19 mouse cellular contexts compared by ENCODE assay signal in genomic region chr17:90990747-90991146, GRCm38 (mm10).
"Had no signal": no experiment of that assay in that cellular context is flagged by ENCODE, and none has a peak within 500 bp of the region (broad histone marks: within the 10 kb centered on the region; RNA-seq: fewer than 3 reads in every experiment).

No protein-coding gene starts in this region.

- H3K4me1 ChIP-seq: limb, embryonic 12.5 days; limb, embryonic 15.5 days; lung, embryonic 15.5 days; stomach, embryonic 15.5 days had no signal

- H3K27me3 ChIP-seq: limb, embryonic 12.5 days; limb, embryonic 15.5 days; lung, embryonic 15.5 days; midbrain, embryonic 13.5 days; neural tube, embryonic 13.5 days; stomach, embryonic 15.5 days had no signal

- H3K36me3 ChIP-seq: limb, embryonic 12.5 days; limb, embryonic 15.5 days; lung, embryonic 15.5 days; midbrain, embryonic 13.5 days; neural tube, embryonic 13.5 days; stomach, embryonic 15.5 days had no signal

- H3K4me3 ChIP-seq: limb, embryonic 12.5 days; limb, embryonic 15.5 days; lung, embryonic 15.5 days; midbrain, embryonic 13.5 days; myocyte; neural tube, embryonic 13.5 days; stomach, embryonic 15.5 days had no signal

- DNase-seq: kidney, adult 18-20 months; kidney, adult 9 months; kidney, postnatal 14 days; kidney, postnatal 4 days; left cerebral cortex, postnatal 4 days; liver, postnatal 0 days; retina, postnatal 1 day; right cerebral cortex, postnatal 25 days; spleen, adult 18-20 months; thymus, postnatal 25 days had no signal

- H3K9me3 ChIP-seq: limb, embryonic 12.5 days; limb, embryonic 15.5 days; lung, embryonic 15.5 days; midbrain, embryonic 13.5 days; neural tube, embryonic 13.5 days; stomach, embryonic 15.5 days had no signal

- H3K27ac ChIP-seq: limb, embryonic 12.5 days; limb, embryonic 15.5 days; liver, embryonic 14.5 days; lung, embryonic 15.5 days; midbrain, embryonic 13.5 days; neural tube, embryonic 13.5 days; stomach, embryonic 15.5 days had no signal

- ATAC-seq: liver, postnatal 0 days; midbrain, embryonic 13.5 days; midbrain, embryonic 16.5 days had no signal
